Mouse (Mus musculus) stomach, embryonic 16.5 days (tissue): ENCODE results near the gene Itgam. TPM values are rescaled to one million over a fixed set of nuclear protein-coding genes. Genes with fewer than 3 reads are reported as not detected.

ENCODE experiments used
- ATAC-seq: fragments of 200-750 bp; cut with Nextera tagmentation; 2 replicates; pipeline ENCODE4 v1.8.0; 2017; ENCODE audit warnings: moderate number of reproducible peaks, moderate TSS enrichment; ENCODE audit not compliant: insufficient read depth, low FRiP score
- H3K27ac ChIP-seq: fragments of 300-500 bp; sonication (generic); 2 replicates; pipeline ENCODE4 v1.5.1; 2014; ENCODE audit warnings: low read length
- H3K27me3 ChIP-seq: fragments of 300-500 bp; sonication (generic); 2 replicates; pipeline ENCODE4 v1.6.1; 2014; ENCODE audit warnings: low read length, control low read depth, mixed read lengths; ENCODE audit not compliant: control insufficient read depth, insufficient read depth
- H3K36me3 ChIP-seq: fragments of 300-500 bp; sonication (generic); 2 replicates; pipeline ENCODE4 v1.6.1; 2014; ENCODE audit warnings: low read length; ENCODE audit not compliant: control insufficient read depth, insufficient read depth
- H3K4me1 ChIP-seq: fragments of 300-500 bp; sonication (generic); 2 replicates; pipeline ENCODE4 v1.6.1; 2014; ENCODE audit warnings: low read length, control low read depth, mixed read lengths; ENCODE audit not compliant: control insufficient read depth, insufficient read depth
- H3K4me2 ChIP-seq: fragments of 300-500 bp; sonication (generic); 2 replicates; pipeline ENCODE4 v1.6.1; 2014; ENCODE audit warnings: low read depth, low read length, mixed read lengths
- H3K4me3 ChIP-seq: fragments of 300-500 bp; sonication (generic); replicated peaks from 2 replicates; pipeline ENCODE4 v1.5.1; 2014; ENCODE audit warnings: mild to moderate bottlenecking, low read length
- H3K9ac ChIP-seq: fragments of 300-500 bp; sonication (generic); 2 replicates; pipeline ENCODE4 v1.6.1; 2014; ENCODE audit warnings: low read length
- H3K9me3 ChIP-seq: fragments of 300-500 bp; sonication (generic); replicated peaks from 2 replicates; pipeline ENCODE4 v1.6.1; 2016; ENCODE audit warnings: low read length, control low read depth; ENCODE audit not compliant: control insufficient read depth
- WGBS: fragments of 180-500 bp; shearing (Covaris S2); extraction: QIAGEN DNeasy Blood & Tissue Kit; methylation state at CpG from one replicate; pipeline ENCODE4 v1.1.7; 2014; 5-methylcytosine and 5-hydroxymethylcytosine counted together
- polyA plus RNA-seq: library from polyadenylated mRNA; unstranded; fragments of >200 nt; fragmentation: Nextera tagmentation; extraction: Ambion mirVana; gene quantifications from 2 replicates; pipeline ENCODE4 v1.2.1, GENCODE M21; 2015

Gene Itgam
- polyA plus RNA-seq, 1 experiment from 2014 or later, result 4.1 TPM

DNA sequence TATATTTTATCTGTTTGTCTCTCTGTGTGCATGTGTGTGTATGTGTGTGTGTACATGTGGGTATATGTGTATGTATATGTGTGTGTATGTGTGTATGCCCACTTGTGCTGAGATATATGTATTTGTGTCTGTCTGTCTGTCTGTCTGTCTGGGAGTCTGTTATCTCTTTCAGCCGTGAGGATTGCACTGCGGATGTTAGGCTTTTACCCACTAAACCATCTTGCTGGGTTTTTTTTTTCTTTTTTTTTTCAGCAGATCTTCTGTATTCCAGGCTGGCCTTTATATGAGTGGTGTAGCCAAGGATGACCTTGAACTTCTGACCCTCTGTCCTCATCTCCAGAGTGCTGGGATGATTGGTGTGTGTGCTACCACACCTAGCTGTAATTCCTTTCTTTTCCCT, 13.2 kb upstream of the Itgam start:
- no peak for ATAC-seq
- Histone ChIP-seq H3K9me3 (no peaks in the 10 kb centered on the region), H3K27me3 (no peaks in the 10 kb centered on the region), H3K9ac (no peak overlapping the region), H3K36me3 (no peaks in the 10 kb centered on the region), H3K27ac (no peak overlapping the region), H3K4me3 (no peak overlapping the region), H3K4me2 (no peak overlapping the region), H3K4me1 (no peaks in the 10 kb centered on the region)
- WGBS, result 77% methylated on average over 2 of the region's 2 CpGs

GRCm38 (mm10) chr7:128050739-128051138, 11.7 kb upstream of the Itgam start:
- H3K4me3 ChIP-seq, result no peak overlapping the region
- H3K27ac ChIP-seq, result no peak overlapping the region
- no peaks in the 10 kb centered on the region for H3K27me3 ChIP-seq
- H3K9me3 ChIP-seq, result no peaks in the 10 kb centered on the region
- 64% methylated on average over 4 of the region's 4 CpGs for WGBS
- no peak overlapping the region for H3K9ac ChIP-seq
- H3K4me2 ChIP-seq, result no peak overlapping the region
- ATAC-seq, result no peak
- H3K36me3 ChIP-seq, result no peaks in the 10 kb centered on the region
- no peaks in the 10 kb centered on the region for H3K4me1 ChIP-seq

DNA sequence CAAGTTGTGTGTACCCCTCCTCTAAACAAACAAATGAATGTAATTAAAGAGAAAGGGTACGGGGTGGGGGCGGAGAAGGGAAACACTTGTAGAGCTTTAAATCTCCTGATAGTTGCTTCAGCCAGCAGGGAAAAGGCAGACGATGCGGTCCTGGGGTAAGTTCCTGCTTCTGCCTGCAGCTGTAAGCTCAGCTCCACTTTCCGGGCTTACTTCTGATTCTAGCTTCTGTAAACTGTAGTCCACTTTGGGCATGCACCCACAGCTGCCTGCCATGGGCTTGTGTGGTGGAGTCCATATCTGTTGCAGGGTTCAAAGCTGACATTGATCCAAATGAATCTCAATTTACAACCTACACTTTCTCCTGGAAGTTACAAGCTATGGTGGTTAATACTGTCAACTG, 9.4 kb upstream of the Itgam start:
- 63% methylated on average over 5 of the region's 5 CpGs for WGBS
- H3K9ac ChIP-seq, result no peak overlapping the region
- H3K4me1 ChIP-seq, result no peaks in the 10 kb centered on the region
- ATAC-seq, result no peak
- no peak overlapping the region for H3K27ac ChIP-seq
- no peak overlapping the region for H3K4me2 ChIP-seq
- H3K9me3 ChIP-seq, result no peaks in the 10 kb centered on the region
- no peak overlapping the region for H3K4me3 ChIP-seq
- no peaks in the 10 kb centered on the region for H3K27me3 ChIP-seq
- H3K36me3 ChIP-seq, result no peaks in the 10 kb centered on the region

- Histone ChIP-seq H3K4me2 (no peak overlapping the region), H3K27ac (no peak overlapping the region; the same call in 1 of the 2 replicates), H3K36me3 (no peaks in the 10 kb centered on the region), H3K9ac (no peak overlapping the region), H3K4me3 (no peak overlapping the region), H3K9me3 (no peaks in the 10 kb centered on the region), H3K4me1 (no peaks in the 10 kb centered on the region), H3K27me3 (no peaks in the 10 kb centered on the region)
- WGBS, result 48% methylated on average over 3 of the region's 3 CpGs
- no peak for ATAC-seq
Observed at GRCm38 (mm10) chr7:128056917-128057444, 5.5 kb upstream of the Itgam start.

DNA sequence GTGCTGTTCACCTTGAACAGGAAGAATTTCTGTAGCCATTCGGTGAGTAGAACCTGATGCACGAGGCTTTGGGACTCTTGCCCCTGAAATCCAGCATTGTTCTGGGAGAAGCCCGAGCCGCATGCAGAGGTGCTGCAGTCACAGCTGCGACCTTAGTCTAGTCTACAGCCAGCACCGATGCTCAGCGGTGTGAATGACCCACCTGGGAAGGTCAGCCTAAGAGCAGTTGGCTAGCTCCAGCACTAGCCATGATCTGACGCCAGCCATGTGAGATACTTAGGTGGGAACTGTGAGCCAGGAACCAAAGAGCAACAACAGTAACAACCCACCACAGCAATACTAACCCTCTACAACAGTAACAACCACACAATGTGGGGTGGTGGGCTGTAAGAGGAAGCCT, 4.6 kb upstream of the Itgam start:
- 72% methylated on average over 8 of the region's 8 CpGs for WGBS
- no peak overlapping the region; the same call in 1 of the 2 replicates for H3K27ac ChIP-seq
- no peaks in the 10 kb centered on the region for H3K9me3 ChIP-seq
- H3K4me3 ChIP-seq, result no peak overlapping the region
- no peak for ATAC-seq
- no peak overlapping the region for H3K4me2 ChIP-seq
- H3K9ac ChIP-seq, result no peak overlapping the region
- no peaks in the 10 kb centered on the region for H3K27me3 ChIP-seq
- no peaks in the 10 kb centered on the region for H3K4me1 ChIP-seq
- no peaks in the 10 kb centered on the region for H3K36me3 ChIP-seq

DNA sequence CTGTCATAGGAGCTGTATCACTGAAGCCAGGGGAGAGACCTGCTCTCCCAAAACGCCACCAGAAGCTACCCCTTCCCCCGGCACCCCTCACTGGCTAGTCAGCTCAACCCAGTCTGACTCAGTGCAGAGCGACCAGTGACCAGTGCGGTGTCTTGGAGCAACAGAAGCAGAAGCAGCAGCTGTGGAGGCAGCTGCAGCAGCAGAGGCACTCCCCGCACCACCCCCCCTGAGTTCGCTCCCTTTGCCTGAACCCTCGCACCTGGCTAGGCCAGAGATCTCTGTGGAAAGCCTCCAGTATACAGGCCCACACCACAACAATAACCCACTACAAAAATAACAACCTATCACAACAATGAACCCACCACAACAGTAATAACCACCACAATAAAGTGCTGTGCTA, 3.9 kb upstream of the Itgam start:
- Histone ChIP-seq H3K4me3 (no peak overlapping the region), H3K9me3 (no peaks in the 10 kb centered on the region), H3K4me2 (no peak overlapping the region), H3K36me3 (no peaks in the 10 kb centered on the region), H3K4me1 (no peaks in the 10 kb centered on the region), H3K27me3 (no peaks in the 10 kb centered on the region), H3K9ac (no peak overlapping the region), H3K27ac (no peak overlapping the region)
- ATAC-seq, result no peak; the same call in 1 of the 2 replicates
- WGBS, result 59% methylated on average over 7 of the region's 7 CpGs

DNA sequence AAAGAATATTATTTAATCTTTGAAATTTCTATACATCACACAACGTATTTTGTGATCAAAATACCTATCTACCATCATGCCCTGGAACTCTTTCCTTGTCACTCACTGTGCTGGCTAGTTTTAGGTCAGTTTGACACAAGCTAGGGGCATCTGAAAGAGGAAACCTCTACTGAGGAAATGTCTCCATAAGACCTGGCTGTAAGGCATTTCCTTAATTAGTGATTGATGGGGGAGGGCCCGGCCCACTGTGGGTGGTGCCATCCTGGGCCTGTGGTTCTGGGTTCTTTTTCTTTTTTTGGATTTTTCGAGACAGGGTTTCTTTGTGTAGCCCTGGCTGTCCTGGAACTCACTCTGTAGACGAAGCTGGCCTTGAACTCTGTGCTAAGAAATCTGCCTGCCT, 3.3 kb upstream of the Itgam start:
- no peaks in the 10 kb centered on the region for H3K36me3 ChIP-seq
- no peaks in the 10 kb centered on the region for H3K4me1 ChIP-seq
- no peaks in the 10 kb centered on the region for H3K9me3 ChIP-seq
- H3K27me3 ChIP-seq, result no peaks in the 10 kb centered on the region
- no peak overlapping the region for H3K27ac ChIP-seq
- 69% methylated on average over 4 of the region's 4 CpGs for WGBS
- no peak overlapping the region for H3K4me2 ChIP-seq
- H3K9ac ChIP-seq, result no peak overlapping the region
- no peak for ATAC-seq
- no peak overlapping the region for H3K4me3 ChIP-seq

DNA sequence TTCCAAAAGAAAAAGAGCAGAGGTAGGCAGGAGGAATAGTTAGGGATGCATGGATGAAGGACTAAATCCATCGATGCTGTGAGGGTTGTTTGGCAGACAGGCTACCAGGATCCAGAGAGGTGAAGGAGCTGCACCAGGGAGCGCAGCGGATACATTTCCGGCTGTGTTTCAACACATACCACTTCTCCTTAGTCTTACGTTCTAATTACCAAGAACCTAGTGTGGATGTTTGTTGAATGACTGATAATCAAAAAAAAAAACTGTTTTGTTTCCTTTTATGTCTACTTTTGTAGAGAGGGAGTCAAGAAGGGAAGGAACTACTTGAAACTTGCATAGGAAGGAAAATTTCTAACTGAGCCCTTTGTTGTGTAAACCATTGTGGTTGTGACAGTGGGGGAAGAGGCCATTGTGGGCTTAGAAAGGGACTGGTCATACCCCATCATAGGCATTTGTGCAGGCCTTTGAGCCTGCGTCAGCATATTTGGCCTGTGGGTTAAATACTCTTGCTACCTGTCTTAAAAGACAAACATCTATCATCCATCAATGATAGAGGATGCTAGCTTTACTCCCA, 856 bp downstream of the Itgam start:
- Histone ChIP-seq H3K27ac (no peak overlapping the region), H3K27me3 (no peaks in the 10 kb centered on the region), H3K4me2 (no peak overlapping the region), H3K9me3 (no peaks in the 10 kb centered on the region), H3K36me3 (no peaks in the 10 kb centered on the region), H3K4me1 (no peaks in the 10 kb centered on the region), H3K9ac (no peak overlapping the region), H3K4me3 (no peak overlapping the region)
- WGBS, result 83% methylated on average over 6 of the region's 6 CpGs
- no peak for ATAC-seq

GRCm38 (mm10) chr7:128065547-128065946, 3.1 kb downstream of the Itgam start:
- H3K27ac ChIP-seq, result no peak overlapping the region
- no peaks in the 10 kb centered on the region for H3K36me3 ChIP-seq
- H3K27me3 ChIP-seq, result no peaks in the 10 kb centered on the region
- no peak for ATAC-seq
- H3K9me3 ChIP-seq, result no peaks in the 10 kb centered on the region
- WGBS, result 69% methylated on average over 5 of the region's 5 CpGs
- no peaks in the 10 kb centered on the region for H3K4me1 ChIP-seq
- H3K4me2 ChIP-seq, result no peak overlapping the region
- no peak overlapping the region for H3K9ac ChIP-seq
- no peak overlapping the region for H3K4me3 ChIP-seq
